Comparison of ENCODE assay signal across 13 mouse cellular contexts in genomic region chr11:55109521-55110300, GRCm38 (mm10). TPM values are rescaled to one million over a fixed set of nuclear protein-coding genes. Genes with fewer than 3 reads are reported as not detected.
"Had no signal": no experiment of that assay in that cellular context is flagged by ENCODE, and none has a peak within 500 bp of the region (broad histone marks: within the 10 kb centered on the region; RNA-seq: fewer than 3 reads in every experiment).

No protein-coding gene starts in this region.

- H3K4me1 ChIP-seq: midbrain, embryonic 15.5 days; neural tube, embryonic 12.5 days had no signal

- H3K4me3 ChIP-seq: liver, embryonic 13.5 days; lung, embryonic 15.5 days; megakaryocyte, embryonic 14.5 days; midbrain, embryonic 15.5 days; neural tube, embryonic 12.5 days; stomach, embryonic 15.5 days had no signal

- H3K9ac ChIP-seq: liver, embryonic 13.5 days; liver, postnatal 0 days; lung, embryonic 15.5 days; midbrain, embryonic 15.5 days; neural tube, embryonic 12.5 days; stomach, embryonic 15.5 days had no signal

- H3K4me2 ChIP-seq: liver, embryonic 13.5 days; lung, embryonic 15.5 days; midbrain, embryonic 11.5 days; midbrain, embryonic 15.5 days; neural tube, embryonic 12.5 days; stomach, embryonic 15.5 days had no signal

- H3K27me3 ChIP-seq: liver, embryonic 13.5 days; lung, embryonic 15.5 days; midbrain, embryonic 15.5 days; neural tube, embryonic 12.5 days; stomach, embryonic 15.5 days had no signal

- H3K27ac ChIP-seq: liver, embryonic 13.5 days; lung, embryonic 15.5 days; macrophage; midbrain, embryonic 15.5 days; neural tube, embryonic 12.5 days; stomach, embryonic 15.5 days had no signal

- H3K9me3 ChIP-seq: liver, embryonic 13.5 days; lung, embryonic 15.5 days; megakaryocyte, embryonic 14.5 days; midbrain, embryonic 15.5 days; neural tube, embryonic 12.5 days; stomach, embryonic 15.5 days had no signal

- H3K36me3 ChIP-seq: lung, embryonic 15.5 days; midbrain, embryonic 15.5 days; neural tube, embryonic 12.5 days had no signal

- ATAC-seq: liver, postnatal 0 days; midbrain, embryonic 15.5 days had no signal

- DNase-seq: kidney, adult 9 months; liver; liver, embryonic 13.5 days; liver, postnatal 0 days; lung, postnatal 14 days had no signal

RNA-seq across cellular contexts. Expression of gene Slc36a3, which starts 41.8 kb away (rescaled TPM):
- polyA plus RNA-seq: limb, embryonic 11.5 days; liver, embryonic 13.5 days; liver, postnatal 0 days; lung, embryonic 15.5 days; midbrain, embryonic 11.5 days; midbrain, embryonic 15.5 days; neural tube, embryonic 12.5 days had no signal
